Mouse (Mus musculus): ENCODE measurements around the gene Fut11.

DNA sequence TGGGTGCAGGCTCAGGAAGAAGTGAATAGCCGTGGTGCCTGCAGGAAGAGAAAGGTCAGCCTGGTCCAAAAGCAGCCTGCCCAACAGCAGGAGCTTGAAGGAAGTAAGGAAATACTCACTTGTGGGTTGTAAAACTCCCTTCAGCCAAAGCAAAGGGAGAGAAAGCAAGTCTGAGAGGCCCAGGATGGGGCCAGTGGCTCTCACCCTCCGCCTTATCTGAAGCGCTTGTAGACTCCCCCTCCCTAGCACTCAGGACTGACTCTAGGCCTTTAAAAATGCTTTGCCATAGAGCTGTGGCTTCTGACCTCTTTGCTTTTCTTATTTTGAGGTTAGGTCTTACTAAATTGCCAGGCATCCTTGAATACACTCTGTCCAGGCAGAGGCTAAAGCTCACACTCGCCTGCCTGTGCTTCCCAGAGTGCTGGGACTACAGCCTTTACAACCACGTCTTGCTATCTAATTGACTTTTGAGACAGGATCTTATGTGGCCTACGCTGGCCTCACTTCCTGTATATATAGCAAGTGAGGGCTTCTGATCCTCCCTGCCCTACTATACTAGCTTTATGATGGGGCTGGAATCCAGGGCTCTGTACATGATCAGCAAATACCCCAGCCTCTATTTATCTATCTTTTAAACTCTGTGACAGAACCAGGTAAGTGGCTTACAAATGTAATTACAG is 31.0 kb downstream of the Fut11 start:
- TF ChIP-seq POLR2A (IDR thresholded peaks at IDR 0.05; ENCODE audit: borderline replicate concordance, extremely low read depth, insufficient read depth, insufficient read length, poor library complexity, severe bottlenecking) (no peak), CTCF (IDR thresholded peaks at IDR 0.05; ENCODE audit: borderline replicate concordance, extremely low read depth, insufficient read depth, insufficient read length) (no peak)

Measured in brain, embryonic 14.5 days (tissue).